Mouse (Mus musculus): ENCODE data around the gene Mrs2.
A peak's percentile ranks its signal among the peaks of the same experiment; 100 is the strongest.

Mrs2 gene

DNA sequence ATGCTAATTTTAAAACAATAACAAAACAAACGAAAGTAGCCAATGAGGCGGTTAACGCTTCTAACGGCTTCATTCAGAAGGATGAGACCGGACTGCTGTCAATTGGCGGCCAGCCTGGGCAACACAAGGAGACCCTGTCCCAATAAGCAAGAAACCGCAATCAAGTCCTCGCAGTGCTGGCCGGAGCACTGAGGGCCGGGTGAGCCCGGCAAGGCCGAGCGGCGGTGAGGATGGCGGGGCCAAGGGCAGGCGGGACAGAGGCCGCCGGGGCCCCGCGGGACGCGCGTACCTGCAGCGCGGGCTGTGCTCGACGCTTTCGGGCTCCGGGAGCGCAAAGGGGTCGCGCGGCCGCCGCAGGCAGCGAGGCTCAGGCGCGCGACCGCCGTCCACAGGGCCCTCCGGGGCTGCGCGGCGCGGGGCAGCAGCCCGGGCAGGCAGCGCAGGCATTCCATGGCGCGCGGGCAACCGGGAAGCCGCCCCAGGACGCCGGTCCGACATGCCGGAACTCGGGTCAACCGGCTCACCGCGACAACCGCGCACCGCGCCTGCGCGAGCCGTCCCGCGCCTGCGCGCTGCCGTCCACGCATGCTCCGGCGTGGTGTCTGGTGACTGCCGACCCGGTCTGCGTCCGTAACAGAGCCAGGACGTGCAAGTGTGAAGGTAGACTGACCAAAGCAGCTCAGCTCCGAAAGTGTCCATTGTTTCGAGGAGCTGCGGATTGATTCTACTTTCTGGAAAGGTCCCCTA lies at the start of gene Mrs2:
Gene Mrs2, minus strand, starts transcription at position 587 of the 747 bp plus-strand sequence.
- peak; percentile 45 to 79 for DNase-seq (ENCODE audit: low read depth in 1 of 2, low spot score in 2 of 2)

DNA sequence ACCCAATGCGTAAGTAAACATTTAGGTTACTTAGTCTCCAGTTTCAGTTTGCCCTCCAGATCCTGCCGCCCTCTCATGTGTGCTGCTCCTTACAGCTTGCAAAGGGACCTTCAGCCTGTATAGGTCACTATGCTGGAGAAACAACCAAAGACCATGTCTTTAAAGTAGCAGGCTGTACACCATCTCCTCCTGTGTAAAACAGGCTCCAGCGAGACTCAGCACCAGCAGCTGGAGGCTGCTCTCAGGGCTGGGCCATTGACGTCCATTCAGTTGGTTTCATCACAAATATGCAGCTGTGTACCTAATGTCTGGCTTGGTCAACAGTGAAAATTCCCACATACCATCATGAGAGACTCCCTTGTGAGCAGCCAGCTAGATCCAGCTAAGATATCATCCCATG lies 49.6 kb upstream of the Mrs2 start:
- DNase-seq (ENCODE audit: low read depth in 1 of 2, low spot score in 2 of 2) = no peak

DNA sequence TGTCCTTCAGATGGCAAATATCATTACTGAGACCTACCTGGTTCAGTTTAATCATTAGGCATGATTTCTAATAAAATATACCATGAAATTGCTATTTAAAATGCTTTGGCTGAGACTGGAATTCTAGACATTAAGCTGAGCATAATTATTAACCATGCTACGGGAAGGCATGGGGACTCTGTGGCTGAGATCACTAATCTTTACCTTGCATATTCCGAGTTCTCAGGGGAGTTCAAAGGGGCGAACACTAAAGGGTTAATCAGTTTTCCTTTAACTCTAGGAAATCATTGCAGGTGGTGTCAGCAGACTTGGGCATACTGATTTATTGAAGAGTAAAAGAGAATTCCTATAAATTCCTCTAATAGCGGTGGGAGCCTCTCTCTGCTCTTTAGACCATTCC lies 47.0 kb upstream of the Mrs2 start:
- DNase-seq (ENCODE audit: low read depth in 1 of 2, low spot score in 2 of 2) = no peak

DNA sequence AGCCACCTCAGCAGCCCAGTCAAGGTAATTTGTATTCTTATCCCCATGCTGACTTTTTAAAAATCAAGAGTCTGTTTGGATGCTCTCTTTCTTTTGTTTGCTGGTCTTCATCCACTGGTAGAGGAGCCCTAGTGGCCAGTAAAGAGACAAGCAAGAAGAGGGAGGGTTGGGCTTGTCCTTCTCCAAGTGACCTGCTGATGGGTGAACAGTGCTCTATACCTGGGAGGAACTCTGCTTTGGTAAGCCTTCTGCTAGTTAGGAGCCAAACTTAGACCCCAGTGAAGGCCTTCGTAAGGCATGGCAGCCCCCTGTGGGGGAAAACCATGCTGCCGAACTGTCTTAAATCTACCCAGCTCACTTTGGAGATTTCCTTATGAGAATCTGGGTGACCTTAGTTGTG lies 46.5 kb upstream of the Mrs2 start:
- no peak for DNase-seq (ENCODE audit: low read depth in 1 of 2, low spot score in 2 of 2)

DNA sequence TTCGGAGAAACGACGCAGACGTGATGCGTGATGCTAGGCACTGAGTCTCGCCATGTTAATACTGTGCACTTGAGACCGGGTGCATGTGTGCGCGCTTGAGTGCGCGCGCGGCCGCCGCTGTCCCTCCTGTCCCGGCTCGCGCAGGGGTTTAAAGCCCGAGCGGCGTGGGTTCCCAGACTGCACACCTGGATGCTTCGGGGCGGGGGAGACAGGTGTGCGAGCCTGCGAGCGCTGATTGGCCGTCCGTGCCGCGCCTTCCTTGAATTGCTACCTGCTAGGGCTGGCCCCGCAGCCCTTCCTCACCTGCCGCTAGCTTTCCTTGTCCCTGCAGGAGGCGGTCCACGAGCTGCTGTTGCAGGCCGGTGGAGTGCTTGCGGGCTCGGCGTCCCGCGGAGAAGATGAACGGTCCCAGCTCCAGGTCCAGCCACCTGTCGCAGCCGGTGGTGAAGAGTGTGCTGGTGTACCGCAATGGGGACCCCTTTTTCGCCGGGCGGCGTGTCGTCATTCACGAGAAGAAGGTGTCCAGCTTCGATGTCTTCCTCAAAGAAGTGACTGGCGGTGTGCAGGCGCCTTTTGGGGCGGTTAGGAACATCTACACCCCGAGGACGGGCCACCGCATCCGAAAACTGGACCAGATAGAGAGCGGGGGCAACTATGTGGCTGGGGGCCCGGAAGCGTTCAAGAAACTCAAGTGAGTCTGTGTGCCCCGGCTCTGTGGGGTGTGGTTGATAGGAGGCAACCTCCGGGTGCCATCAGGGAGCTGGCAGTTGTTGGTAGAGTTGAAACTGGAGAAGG lies 35.9 kb upstream of the Mrs2 start, which contains the start of gene Dcdc2a:
Gene Dcdc2a, plus strand, starts transcription at position 132 of the 795 bp plus-strand sequence.
- no peak for DNase-seq (ENCODE audit: low read depth in 1 of 2, low spot score in 2 of 2)

DNA sequence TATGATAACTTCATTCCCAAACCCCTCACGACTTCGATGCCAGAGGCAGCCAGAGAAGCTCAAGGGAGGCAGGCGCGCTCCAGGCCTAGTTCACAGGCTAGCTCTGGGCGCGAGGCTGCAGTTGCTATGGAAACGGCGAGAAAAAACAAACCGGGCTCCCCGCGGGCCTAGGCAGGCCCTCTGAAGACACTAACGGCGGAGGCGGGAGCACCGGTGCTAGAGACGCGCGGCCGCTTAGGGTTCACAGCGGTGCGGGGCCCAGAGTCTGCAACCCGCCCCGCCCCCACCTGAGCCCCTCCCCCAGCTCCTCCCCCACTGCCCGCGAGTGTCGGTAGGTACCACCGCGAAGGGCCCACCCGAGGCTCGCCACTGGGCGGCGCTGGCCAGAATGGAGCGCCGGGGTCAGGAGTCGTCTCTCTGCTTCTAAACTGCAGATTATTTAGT lies 35.0 kb upstream of the Mrs2 start:
- no peak for DNase-seq (ENCODE audit: low read depth in 1 of 2, low spot score in 2 of 2)

DNA sequence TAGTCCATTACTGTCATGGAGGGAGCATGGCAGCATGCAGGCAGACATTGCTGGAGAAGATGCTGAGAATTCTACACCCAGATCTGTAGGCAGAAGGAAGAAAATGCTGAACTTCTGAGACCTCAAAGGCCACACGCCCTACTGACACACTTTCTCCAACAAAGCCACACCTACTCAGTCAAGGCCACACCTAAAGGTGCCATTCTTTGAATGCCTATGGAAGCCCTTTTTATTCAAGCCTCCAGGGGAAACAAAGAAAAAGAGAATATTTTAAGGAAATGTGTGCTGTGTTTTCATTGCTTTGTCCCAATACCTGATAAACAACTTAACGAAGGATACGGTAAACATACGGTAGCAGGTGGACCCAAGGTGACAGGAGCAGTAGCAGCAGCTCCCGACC lies 32.5 kb upstream of the Mrs2 start:
- no peak for DNase-seq (ENCODE audit: low read depth in 1 of 2, low spot score in 2 of 2)

DNA sequence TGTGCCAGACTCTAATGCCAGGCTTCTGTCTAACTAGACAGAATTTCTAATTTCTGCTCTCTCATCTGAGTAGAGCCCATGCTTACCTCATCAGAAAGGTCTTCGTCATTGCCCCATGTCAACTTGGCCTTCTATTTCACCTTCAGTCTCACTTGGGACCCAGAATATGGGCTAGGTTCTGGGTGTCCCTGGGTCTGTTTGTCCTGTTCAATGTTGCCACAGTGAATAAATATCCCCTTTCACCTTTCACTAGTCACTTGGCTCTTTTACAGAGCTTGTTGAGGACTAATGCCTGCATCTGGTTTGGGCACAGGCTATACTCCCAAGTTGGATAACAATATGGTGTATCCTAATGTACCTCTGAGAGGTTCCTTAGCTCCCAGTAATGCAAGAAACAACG lies 19.3 kb upstream of the Mrs2 start:
- DNase-seq (ENCODE audit: low read depth in 1 of 2, low spot score in 2 of 2) = no peak

DNA sequence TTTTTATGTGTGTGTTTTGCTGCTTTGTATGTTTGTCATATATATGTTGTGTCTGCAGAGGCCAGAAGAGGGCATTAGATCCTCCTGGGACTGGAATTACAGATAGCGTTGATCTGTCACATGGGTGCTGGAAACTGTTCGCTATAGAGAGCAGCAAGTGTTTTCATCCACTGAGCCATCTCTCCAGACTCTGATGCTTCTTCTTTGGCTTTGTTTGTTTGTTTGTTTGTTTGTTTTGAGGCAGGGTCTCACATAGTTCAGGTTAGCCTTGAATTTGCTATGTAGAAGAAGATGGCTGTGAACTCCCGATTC lies 6.9 kb upstream of the Mrs2 start:
- no peak for DNase-seq (ENCODE audit: low read depth in 1 of 2, low spot score in 2 of 2)

DNA sequence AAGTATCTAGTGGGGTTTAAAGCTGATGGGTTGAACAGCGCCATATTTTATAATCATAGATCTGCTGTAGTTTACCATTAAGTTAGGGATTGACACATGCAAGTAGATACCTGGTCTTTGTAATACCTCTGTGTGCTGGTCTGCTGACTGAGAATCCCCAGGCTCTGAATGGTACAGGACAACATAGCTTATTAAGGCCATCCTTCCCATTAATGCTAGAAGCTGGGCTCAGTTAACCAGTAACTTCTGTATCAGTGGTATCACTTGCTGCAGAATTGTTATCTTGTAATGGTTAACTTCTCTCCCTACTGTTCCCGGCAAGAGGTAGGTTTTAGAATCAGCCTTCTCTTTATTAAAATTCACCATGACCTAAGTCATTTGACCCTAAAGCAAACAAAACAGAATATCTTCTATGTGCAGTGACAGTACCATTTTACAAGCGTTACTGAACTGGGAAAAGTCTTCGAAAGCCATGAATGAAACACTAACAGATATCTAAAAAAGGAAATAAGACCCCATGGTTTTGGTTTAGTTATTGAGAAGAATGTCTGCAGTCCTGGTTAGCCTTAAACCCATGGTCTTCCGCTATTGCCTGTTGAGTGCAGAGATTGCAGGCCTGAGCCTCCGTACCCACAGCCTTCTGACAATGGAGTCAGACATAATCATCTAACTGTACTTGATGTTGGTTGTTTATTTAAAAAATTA lies 6.4 kb upstream of the Mrs2 start:
- no peak for DNase-seq (ENCODE audit: low read depth in 1 of 2, low spot score in 2 of 2)

DNA sequence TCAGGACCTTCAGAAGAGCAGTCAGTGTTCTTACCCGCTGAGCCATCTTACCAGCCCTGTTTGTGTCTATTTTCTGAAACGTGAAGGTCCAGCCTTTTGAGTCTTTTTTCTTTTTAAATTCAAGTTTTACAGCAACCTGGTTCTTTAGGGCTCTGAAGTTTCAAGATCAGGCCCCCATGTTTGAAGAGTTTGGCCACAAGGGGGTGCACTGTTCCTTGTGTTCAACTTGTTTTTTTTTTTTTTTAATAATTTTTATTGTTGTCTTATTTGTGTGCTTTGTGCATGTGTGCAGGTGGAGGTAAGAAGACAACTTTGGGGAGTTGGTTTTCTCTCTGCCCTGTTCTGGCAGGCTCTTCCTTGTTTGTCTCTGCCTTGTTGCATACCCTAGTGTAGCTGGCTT lies 4.5 kb upstream of the Mrs2 start:
- DNase-seq (ENCODE audit: low read depth in 1 of 2, low spot score in 2 of 2) = no peak

DNA sequence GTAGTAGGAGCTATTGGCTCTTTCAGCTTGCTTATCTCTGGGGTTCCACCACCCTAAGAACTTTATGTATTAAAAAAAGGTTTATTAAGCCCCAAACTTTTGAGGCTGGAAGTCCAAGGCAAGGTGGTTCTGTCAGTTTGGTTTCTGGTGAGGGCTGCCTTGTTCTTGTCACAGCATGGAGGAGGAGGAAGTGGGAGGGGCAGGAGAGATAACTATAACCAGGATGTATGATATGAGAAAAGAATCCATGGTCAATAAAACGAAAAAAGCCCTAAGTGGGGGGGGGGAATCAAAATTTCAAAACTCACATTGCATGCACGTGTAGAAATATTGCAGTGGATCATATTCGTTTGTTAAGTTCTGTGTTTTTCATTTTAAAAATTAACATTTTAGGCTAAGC lies 3.0 kb upstream of the Mrs2 start:
- no peak for DNase-seq (ENCODE audit: low read depth in 1 of 2, low spot score in 2 of 2)

DNA sequence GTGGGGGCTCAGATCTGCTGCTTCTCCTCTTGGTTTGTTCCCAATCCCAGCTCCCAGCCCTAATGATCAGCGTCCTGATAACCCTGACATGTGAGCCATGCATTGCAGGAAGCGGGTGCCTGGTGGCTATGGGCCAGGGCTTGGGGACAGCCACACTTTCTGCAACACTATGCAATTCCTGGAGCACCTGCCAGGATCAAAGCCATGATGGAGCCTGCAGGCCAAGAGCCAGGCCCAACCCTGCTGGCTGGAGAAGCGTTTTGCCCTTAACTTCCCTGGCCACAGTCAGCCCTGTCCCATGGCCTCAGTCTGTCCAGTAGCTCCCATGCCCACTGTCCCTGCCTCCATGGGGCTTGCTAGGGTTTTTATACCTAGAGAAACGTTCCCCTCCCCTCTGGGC lies 2.2 kb upstream of the Mrs2 start:
- DNase-seq (ENCODE audit: low read depth in 1 of 2, low spot score in 2 of 2) = no peak

DNA sequence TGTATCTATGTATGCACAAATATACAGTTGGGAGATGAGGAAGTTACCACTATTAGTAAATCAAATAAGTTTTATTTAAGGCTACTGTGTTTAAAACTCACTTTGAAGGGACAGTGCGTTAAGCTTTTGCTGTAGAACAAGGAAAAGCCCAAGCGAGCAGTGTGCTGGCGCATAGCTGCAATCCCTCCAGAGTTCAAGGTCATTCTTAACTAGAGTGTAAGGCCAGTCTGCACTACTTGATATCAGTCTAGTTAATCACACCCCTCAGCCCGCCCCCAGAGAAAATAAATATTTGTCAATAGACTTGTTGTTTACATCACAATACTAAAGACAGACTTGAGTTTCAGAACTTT lies 337 bp upstream of the Mrs2 start:
- no peak for DNase-seq (ENCODE audit: low read depth in 1 of 2, low spot score in 2 of 2)

DNA sequence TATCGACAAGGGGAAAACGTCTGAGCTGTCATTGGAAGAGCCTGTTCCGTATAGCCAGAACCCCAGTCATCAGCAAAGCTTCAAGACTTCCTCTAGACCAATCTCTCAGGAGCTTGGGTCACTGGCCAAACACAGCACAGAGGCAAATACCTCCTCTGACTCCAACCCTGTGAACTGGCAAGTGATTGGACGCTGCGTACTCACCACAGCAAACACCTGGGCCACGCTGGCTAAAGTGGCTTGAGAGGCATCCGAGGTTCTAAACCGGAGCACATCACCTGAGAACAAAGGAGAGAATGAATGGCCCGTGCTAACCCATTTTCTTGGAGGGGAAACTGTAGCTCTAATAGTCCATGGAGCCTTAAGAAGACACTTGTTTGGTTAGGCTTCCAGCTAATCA lies 1.9 kb downstream of the Mrs2 start:
- no peak for DNase-seq (ENCODE audit: low read depth in 1 of 2, low spot score in 2 of 2)

DNA sequence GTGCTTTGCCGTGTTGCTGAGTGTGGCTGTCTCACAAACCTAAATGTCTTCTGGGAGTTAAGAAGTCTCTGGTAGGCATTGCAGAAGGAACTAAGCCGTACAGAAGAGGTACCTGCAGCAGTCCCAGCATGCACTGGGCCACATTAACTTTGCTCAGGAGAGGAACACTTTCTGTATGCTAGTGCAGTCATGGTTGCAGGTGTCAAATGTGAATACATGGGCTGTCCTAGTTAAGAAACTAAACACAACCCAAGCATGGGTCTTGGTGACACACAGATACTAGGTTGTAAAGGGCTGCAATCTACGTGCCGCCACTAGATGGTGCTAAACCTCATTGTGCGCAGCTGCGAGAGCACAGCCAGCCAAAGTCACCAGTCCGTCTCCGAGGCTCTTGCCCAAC lies 13.1 kb downstream of the Mrs2 start:
- peak in 1 of 2 experiments; percentile 19 for DNase-seq (ENCODE audit: low read depth in 1 of 2, low spot score in 2 of 2)

DNA sequence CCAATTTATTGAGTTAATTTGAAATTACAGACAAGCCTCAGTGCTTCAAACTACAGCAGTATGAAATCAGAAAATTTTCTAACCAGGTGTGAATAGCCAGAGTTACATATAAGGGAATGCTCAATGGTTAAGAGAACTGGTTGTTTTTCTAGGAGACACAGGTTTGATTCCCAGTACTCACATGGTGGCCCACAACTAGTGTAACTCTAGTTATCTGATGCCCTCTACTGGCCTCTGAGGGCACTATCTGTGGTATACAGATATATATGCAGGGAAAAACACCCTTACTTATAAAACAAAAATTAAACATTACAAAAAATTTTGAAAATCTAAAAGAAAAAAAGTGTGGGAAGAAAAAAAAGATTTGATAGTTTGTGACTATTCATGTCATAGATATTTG lies 17.2 kb downstream of the Mrs2 start:
- DNase-seq (ENCODE audit: low read depth in 1 of 2, low spot score in 2 of 2) = no peak

DNA sequence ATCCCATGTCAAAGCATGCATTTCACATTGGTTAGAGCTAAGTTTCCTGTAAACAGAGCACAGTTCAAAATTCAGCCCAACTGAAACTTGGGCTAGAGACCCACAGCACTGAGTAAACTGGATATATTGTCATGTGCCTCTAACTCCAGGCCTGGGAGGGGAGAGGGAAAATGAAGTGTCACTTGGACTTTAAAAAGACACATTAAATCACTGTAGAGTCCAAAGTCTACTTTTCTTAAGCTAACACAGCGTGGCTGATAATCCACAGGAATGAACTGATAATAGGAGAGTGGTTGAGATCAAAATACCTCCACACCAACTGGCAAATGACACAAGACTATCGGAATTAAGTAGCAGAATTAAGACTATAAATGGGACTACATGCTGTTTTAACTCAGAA lies 20.6 kb downstream of the Mrs2 start:
- DNase-seq (ENCODE audit: low read depth in 1 of 2, low spot score in 2 of 2) = no peak

DNA sequence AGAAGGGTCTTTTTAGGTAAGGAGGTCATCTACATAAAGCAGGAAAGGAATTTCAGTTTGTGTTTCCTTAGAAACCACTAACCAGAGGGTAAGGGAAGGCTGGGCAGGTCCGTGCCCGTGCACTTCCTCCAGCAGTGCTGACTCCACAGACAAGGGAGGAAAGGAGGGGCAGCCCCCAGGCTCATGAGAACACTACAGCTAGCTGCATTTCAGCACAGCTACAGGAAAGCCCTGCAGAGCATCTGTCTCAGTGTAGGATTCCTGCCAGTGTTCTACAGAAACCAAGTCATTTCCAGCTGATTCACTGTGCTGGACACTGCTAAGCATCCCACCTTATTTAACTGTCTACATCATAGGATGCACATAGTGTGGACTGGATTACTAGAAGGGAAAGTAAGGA lies 27.0 kb downstream of the Mrs2 start:
- no peak for DNase-seq (ENCODE audit: low read depth in 1 of 2, low spot score in 2 of 2)

DNA sequence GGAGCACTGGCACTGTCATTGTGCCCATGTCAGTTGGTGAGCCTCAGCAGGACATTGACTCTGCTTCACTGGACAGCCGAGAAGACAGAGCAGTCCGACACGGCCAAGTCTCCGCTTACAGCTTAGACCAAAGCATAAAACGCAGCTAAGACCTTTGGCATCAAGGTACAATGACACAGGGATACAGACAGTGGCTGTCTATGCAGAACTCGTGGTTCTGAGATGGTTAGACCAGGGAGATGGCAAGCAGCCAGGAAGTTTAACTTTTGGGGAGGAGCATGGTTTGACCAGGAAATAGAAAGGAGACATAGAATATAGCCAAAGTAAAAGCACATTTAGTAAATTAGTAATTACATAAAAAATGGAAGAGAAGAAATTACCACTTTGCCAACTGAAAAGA lies 31.2 kb downstream of the Mrs2 start:
- DNase-seq (ENCODE audit: low read depth in 1 of 2, low spot score in 2 of 2) = no peak

DNA sequence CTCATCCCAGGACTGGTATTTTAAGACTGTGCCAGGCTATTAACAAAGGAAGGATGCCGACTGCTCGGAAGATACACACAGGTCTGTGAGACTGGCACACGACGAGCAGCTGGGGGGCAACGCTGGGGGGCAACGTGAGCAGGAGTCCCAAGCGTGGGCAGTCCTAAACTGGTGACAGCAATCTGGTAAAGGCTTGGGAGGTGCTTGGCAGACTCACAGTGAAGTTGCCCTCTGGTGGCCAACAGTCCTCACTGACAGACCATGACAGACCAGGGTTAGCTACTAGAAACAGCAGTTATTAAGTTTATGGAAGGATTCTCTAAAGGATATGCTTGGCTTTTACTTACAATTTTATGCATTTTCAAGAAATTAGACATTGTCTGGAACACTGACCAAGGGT lies 31.8 kb downstream of the Mrs2 start:
- no peak for DNase-seq (ENCODE audit: low read depth in 1 of 2, low spot score in 2 of 2)

DNA sequence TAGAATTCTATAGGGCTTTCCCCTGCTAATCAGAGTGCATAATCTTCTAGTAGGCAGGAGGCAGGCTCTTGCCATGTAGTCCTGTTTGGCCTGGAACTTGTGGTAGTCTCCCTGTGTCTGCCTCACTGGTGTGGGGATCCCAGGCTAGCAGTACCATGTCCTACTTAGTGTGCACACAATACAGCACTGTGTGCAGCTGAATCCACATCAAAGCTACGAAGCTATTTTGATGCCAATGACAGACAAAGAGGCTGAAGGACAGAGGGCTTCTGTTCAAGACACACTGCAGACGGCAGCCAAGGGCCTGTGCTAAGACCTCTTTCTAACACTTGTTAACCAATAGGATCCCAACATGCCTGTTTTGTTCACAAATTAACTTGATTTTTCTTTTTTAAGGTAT lies 34.7 kb downstream of the Mrs2 start:
- no peak for DNase-seq (ENCODE audit: low read depth in 1 of 2, low spot score in 2 of 2)

All from monocyte, adult 2 months (primary cell).